Mouse (Mus musculus): ENCODE data around the gene Casc3. TPM values are rescaled to one million over a fixed set of nuclear protein-coding genes. Genes with fewer than 3 reads are reported as not detected.
A peak's percentile ranks its signal among the peaks of the same experiment; 100 is the strongest.

Casc3 gene
- polyA plus RNA-seq, 1 experiment from 2014 or later, result 55.9 TPM

- no peaks in the 10 kb centered on the region for H3K9me3 ChIP-seq
- no peak overlapping the region for H3K27ac ChIP-seq
- DNase-seq (ENCODE audit: low spot score), result no peak
- peaks cover 5% of the 10 kb centered on the region; the same call in 1 of the 2 replicates for H3K27me3 ChIP-seq (ENCODE audit: insufficient read depth, poor library complexity, severe bottlenecking)
- H3K4me1 ChIP-seq (replicated peaks), result peaks cover 70% of the 10 kb centered on the region
- H3K36me3 ChIP-seq, result no peaks in the 10 kb centered on the region
- 98% methylated on average over 1 of the region's 1 CpGs for WGBS
- no peak overlapping the region for H3K4me3 ChIP-seq
Observed at GRCm38 (mm10) chr11:98787691-98788090, 17.0 kb upstream of the Casc3 start.

GRCm38 (mm10) chr11:98788139-98788538 lies 16.6 kb upstream of the Casc3 start:
- Histone ChIP-seq H3K27ac (peak overlapping the region; percentile 83), H3K4me3 (peak overlapping the region; percentile 60; the same call in 1 of the 2 replicates), H3K27me3 (ENCODE audit: insufficient read depth, poor library complexity, severe bottlenecking) (peaks cover 5% of the 10 kb centered on the region; the same call in 1 of the 2 replicates), H3K4me1 (replicated peaks) (peaks cover 70% of the 10 kb centered on the region), H3K36me3 (no peaks in the 10 kb centered on the region), H3K9me3 (no peaks in the 10 kb centered on the region)
- DNase-seq (ENCODE audit: low spot score), result no peak
- 94% methylated on average over 5 of the region's 5 CpGs for WGBS

GRCm38 (mm10) chr11:98788550-98789218 lies 16.0 kb upstream of the Casc3 start:
- peaks cover 70% of the 10 kb centered on the region for H3K4me1 ChIP-seq (replicated peaks)
- H3K36me3 ChIP-seq, result no peaks in the 10 kb centered on the region
- H3K27ac ChIP-seq, result peak overlapping the region; percentile 83
- no peaks in the 10 kb centered on the region for H3K9me3 ChIP-seq
- DNase-seq (ENCODE audit: low spot score), result peak; percentile 88
- H3K27me3 ChIP-seq (ENCODE audit: insufficient read depth, poor library complexity, severe bottlenecking), result peaks cover 5% of the 10 kb centered on the region; the same call in 1 of the 2 replicates
- WGBS, result 17% methylated on average over 18 of the region's 18 CpGs
- H3K4me3 ChIP-seq, result peak overlapping the region; percentile 60

GRCm38 (mm10) chr11:98789219-98789807 lies 15.4 kb upstream of the Casc3 start:
- H3K27me3 ChIP-seq (ENCODE audit: insufficient read depth, poor library complexity, severe bottlenecking), result peaks cover 5% of the 10 kb centered on the region; the same call in 1 of the 2 replicates
- no peak for DNase-seq (ENCODE audit: low spot score)
- WGBS, result 2% methylated on average over 25 of the region's 25 CpGs
- peak overlapping the region; percentile 83 for H3K27ac ChIP-seq
- no peaks in the 10 kb centered on the region for H3K36me3 ChIP-seq
- H3K4me1 ChIP-seq (replicated peaks), result peaks cover 71% of the 10 kb centered on the region
- H3K4me3 ChIP-seq, result peak overlapping the region; percentile 60
- H3K9me3 ChIP-seq, result no peaks in the 10 kb centered on the region

- Histone ChIP-seq H3K27me3 (ENCODE audit: insufficient read depth, poor library complexity, severe bottlenecking) (peaks cover 4% of the 10 kb centered on the region; the same call in 1 of the 2 replicates), H3K9me3 (no peaks in the 10 kb centered on the region), H3K36me3 (no peaks in the 10 kb centered on the region), H3K4me1 (replicated peaks) (peaks cover 70% of the 10 kb centered on the region), H3K4me3 (peak overlapping the region; percentile 60), H3K27ac (no peak overlapping the region)
- DNase-seq (ENCODE audit: low spot score), result no peak
- 40% methylated on average over 5 of the region's 5 CpGs for WGBS
Observed at GRCm38 (mm10) chr11:98789824-98790223, 14.9 kb upstream of the Casc3 start.

- H3K27ac ChIP-seq, result no peak overlapping the region
- DNase-seq (ENCODE audit: low spot score), result no peak
- H3K4me3 ChIP-seq, result no peak overlapping the region
- no peaks in the 10 kb centered on the region for H3K9me3 ChIP-seq
- H3K36me3 ChIP-seq, result no peaks in the 10 kb centered on the region
- H3K27me3 ChIP-seq (ENCODE audit: insufficient read depth, poor library complexity, severe bottlenecking), result no peaks in the 10 kb centered on the region
- H3K4me1 ChIP-seq (replicated peaks), result peaks cover 64% of the 10 kb centered on the region
- 82% methylated on average over 5 of the region's 5 CpGs for WGBS
Observed at GRCm38 (mm10) chr11:98790631-98791205, 14.0 kb upstream of the Casc3 start.

- Histone ChIP-seq H3K9me3 (no peaks in the 10 kb centered on the region), H3K27me3 (ENCODE audit: insufficient read depth, poor library complexity, severe bottlenecking) (no peaks in the 10 kb centered on the region), H3K36me3 (no peaks in the 10 kb centered on the region), H3K4me3 (no peak overlapping the region), H3K4me1 (replicated peaks) (peaks cover 57% of the 10 kb centered on the region), H3K27ac (no peak overlapping the region)
- 73% methylated on average over 1 of the region's 1 CpGs for WGBS
- no peak for DNase-seq (ENCODE audit: low spot score)
Observed at GRCm38 (mm10) chr11:98791448-98791847, 13.3 kb upstream of the Casc3 start.

- H3K4me1 ChIP-seq (replicated peaks), result peaks cover 57% of the 10 kb centered on the region
- no peaks in the 10 kb centered on the region for H3K36me3 ChIP-seq
- WGBS, result 8% methylated on average over 4 of the region's 4 CpGs
- H3K27ac ChIP-seq, result no peak overlapping the region
- H3K27me3 ChIP-seq (ENCODE audit: insufficient read depth, poor library complexity, severe bottlenecking), result no peaks in the 10 kb centered on the region
- no peak for DNase-seq (ENCODE audit: low spot score)
- H3K9me3 ChIP-seq, result no peaks in the 10 kb centered on the region
- 0 out of 2 replicates have a peak overlapping the region, but pooled peaks have one; percentile 9 for H3K4me3 ChIP-seq
Observed at GRCm38 (mm10) chr11:98792081-98792480, 12.6 kb upstream of the Casc3 start.

- Histone ChIP-seq H3K4me3 (peak overlapping the region; percentile 100), H3K27me3 (ENCODE audit: insufficient read depth, poor library complexity, severe bottlenecking) (no peaks in the 10 kb centered on the region), H3K4me1 (replicated peaks) (peaks cover 58% of the 10 kb centered on the region), H3K9me3 (no peaks in the 10 kb centered on the region), H3K36me3 (peaks cover 24% of the 10 kb centered on the region), H3K27ac (peak overlapping the region; percentile 100)
- DNase-seq (ENCODE audit: low spot score), result no peak
- under 1% methylated on average over 30 of the region's 30 CpGs for WGBS
Observed at GRCm38 (mm10) chr11:98794469-98795014, 10.2 kb upstream of the Casc3 start.

- WGBS, result under 1% methylated on average over 86 of the region's 89 CpGs
- H3K36me3 ChIP-seq, result peaks cover 30% of the 10 kb centered on the region
Observed at GRCm38 (mm10) chr11:98795015-98795713, 9.5 kb upstream of the Casc3 start, which contains the start of gene Msl1. Gene Msl1 (plus strand): TSS chr11:98795516.

GRCm38 (mm10) chr11:98795714-98796514 lies 8.8 kb upstream of the Casc3 start:
- no peaks in the 10 kb centered on the region for H3K27me3 ChIP-seq (ENCODE audit: insufficient read depth, poor library complexity, severe bottlenecking)
- H3K36me3 ChIP-seq, result peaks cover 38% of the 10 kb centered on the region
- DNase-seq (ENCODE audit: low spot score), result no peak
- WGBS, result under 1% methylated on average over 73 of the region's 74 CpGs
- H3K9me3 ChIP-seq, result no peaks in the 10 kb centered on the region
- H3K4me3 ChIP-seq, result peak overlapping the region; percentile 100
- peaks cover 57% of the 10 kb centered on the region for H3K4me1 ChIP-seq (replicated peaks)
- peak overlapping the region; percentile 100 for H3K27ac ChIP-seq

More at GRCm38 (mm10) chr11:98795015-98795713, 9.5 kb upstream of the Casc3 start, which contains the start of gene Msl1:
- Histone ChIP-seq H3K27me3 (ENCODE audit: insufficient read depth, poor library complexity, severe bottlenecking) (no peaks in the 10 kb centered on the region), H3K9me3 (no peaks in the 10 kb centered on the region), H3K27ac (peak within 1 kb of the TSS; percentile 100), H3K4me3 (peak within 1 kb of the TSS; percentile 100), H3K4me1 (replicated peaks) (peaks cover 57% of the 10 kb centered on the region)
- peak; percentile 92 for DNase-seq (ENCODE audit: low spot score)

Measured in hindbrain, embryonic 10.5 days (tissue).